Mouse (Mus musculus) olfactory bulb, adult 2 months (tissue): ENCODE measurements at regions not wholly inside any gene's neighbourhood (a gene's known extent, or its start where the extent isn't known, plus 50 kb on each side); places are given as distances from the start of the nearest gene placed in this dataset.

Experiments
- CTCF ChIP-seq: fragments of 200-500 bp; IDR thresholded peaks from 2 replicates; pipeline ENCODE4 v1.5.1; 2012; ENCODE audit warnings: low read depth, mild to moderate bottlenecking, low read length, moderate library complexity; ENCODE audit not compliant: insufficient read depth
- POLR2A ChIP-seq: fragments of 200-500 bp; IDR thresholded peaks from 2 replicates; pipeline ENCODE4 v1.6.1; 2012; ENCODE audit warnings: mild to moderate bottlenecking, low read depth, low read length, moderate library complexity; ENCODE audit not compliant: insufficient read depth

- no peak for TF ChIP-seq CTCF
- TF ChIP-seq POLR2A: no peak
Measured at GRCm38 (mm10) chr12:70603869-70604268, 151.0 kb downstream of the Tmx1 start.
